Mouse (Mus musculus): ENCODE results near the gene 4930430F08Rik. TPM values are rescaled to one million over a fixed set of nuclear protein-coding genes. Genes with fewer than 3 reads are reported as not detected.

Gene 4930430F08Rik
- polyA plus RNA-seq, 1 experiment from 2014 or later, result 16.8 TPM

Other genes starting within 250 kb of the 4930430F08Rik start
- gene Gm4302, start 249.6 kb downstream of the 4930430F08Rik start, polyA plus RNA-seq (2015; fragmentation: Nextera tagmentation; extraction: Ambion mirVana), result not detected in 2 replicates
- not detected in 2 replicates for gene Gm4303, start 244.5 kb downstream of the 4930430F08Rik start, polyA plus RNA-seq (2015; fragmentation: Nextera tagmentation; extraction: Ambion mirVana)
- gene Gm4305, start 239.3 kb downstream of the 4930430F08Rik start, polyA plus RNA-seq (2015; fragmentation: Nextera tagmentation; extraction: Ambion mirVana), result not detected in 2 replicates
- gene Gm4307, start 229.1 kb downstream of the 4930430F08Rik start, polyA plus RNA-seq (2015; fragmentation: Nextera tagmentation; extraction: Ambion mirVana), result not detected in 2 replicates
- gene Gm4312, start 207.9 kb downstream of the 4930430F08Rik start, polyA plus RNA-seq (2015; fragmentation: Nextera tagmentation; extraction: Ambion mirVana), result not detected in 2 replicates
- gene Tmtc3, start 103.1 kb downstream of the 4930430F08Rik start, polyA plus RNA-seq (2015; fragmentation: Nextera tagmentation; extraction: Ambion mirVana), result 6.0 and 7.5 TPM in 2 replicates
- 3.5 and 4.2 TPM in 2 replicates for gene Cep290, start 102.9 kb downstream of the 4930430F08Rik start, polyA plus RNA-seq (2015; fragmentation: Nextera tagmentation; extraction: Ambion mirVana)
- not detected in 2 replicates for gene 1700017N19Rik, start 61 bp upstream of the 4930430F08Rik start, polyA plus RNA-seq (2015; fragmentation: Nextera tagmentation; extraction: Ambion mirVana)

All from liver, embryonic 13.5 days (tissue).